Mouse (Mus musculus): ENCODE data around the gene Ankrd35.
"Not testable (repeated sequence)": the region's sequence is repeated elsewhere in the genome, so short reads cannot be mapped to it uniquely, and the experiment has no call there.

The Ankrd35 gene

DNA sequence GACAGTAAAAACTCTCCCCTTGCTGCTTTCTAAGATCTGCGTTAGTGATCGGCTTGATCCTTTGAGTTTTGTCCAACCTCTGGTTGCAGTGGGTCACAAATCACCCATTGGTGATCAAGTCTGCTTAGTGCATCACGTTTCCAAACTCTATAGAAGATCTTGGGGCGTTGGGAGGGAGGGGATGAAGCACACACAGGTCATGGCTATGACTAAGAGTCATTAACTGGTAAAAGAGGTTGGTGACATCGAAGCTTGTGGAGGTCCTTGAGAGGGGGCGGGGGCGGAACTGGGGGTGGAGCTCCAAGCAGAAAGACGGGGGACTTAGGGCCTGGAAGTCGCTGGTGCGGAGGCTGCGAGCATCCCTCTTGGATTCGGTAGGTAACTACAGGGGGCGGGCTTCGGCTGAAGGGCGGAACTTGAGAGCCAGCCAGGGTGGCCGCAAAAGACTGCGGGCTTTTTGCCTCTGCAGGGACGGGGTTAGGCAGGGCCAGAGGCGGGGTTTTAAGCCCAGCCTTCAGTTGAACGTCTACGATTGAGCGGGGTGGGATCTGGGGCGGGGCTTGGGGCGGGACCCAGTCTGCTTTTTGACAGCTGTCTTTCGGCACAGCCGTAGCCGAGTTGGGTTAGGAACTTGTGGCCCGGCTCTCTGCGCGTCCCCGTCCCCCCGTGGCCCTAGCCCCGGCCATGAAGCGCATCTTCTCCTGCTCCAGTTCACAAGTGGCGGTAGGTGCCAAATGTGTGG is at the start of gene Ankrd35:
Gene Ankrd35, plus strand, starts transcription at position 405 of the 742 bp plus-strand sequence.
- DNase-seq (ENCODE audit: low read depth, low spot score), result peak; percentile 30

DNA sequence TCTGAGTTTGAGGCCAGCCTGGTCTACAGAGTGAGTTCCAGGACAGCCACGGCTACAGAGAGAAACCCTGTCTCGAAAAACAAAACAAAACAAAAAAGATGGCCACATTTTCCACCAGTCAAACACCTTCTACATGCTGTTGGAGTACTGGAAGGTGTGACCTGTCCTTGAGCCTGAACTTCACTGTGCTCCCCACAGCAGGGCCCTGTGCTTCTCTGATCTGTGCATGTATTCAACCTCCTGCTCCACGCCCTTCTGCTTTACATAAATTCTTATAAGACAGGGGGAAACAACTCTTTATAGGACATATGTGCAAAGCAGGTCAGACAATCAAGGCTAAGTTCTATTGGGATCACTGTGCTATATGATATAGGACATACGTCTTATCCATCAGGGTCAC is 46.7 kb upstream of the Ankrd35 start:
- no peak for DNase-seq (ENCODE audit: low read depth, low spot score)

DNA sequence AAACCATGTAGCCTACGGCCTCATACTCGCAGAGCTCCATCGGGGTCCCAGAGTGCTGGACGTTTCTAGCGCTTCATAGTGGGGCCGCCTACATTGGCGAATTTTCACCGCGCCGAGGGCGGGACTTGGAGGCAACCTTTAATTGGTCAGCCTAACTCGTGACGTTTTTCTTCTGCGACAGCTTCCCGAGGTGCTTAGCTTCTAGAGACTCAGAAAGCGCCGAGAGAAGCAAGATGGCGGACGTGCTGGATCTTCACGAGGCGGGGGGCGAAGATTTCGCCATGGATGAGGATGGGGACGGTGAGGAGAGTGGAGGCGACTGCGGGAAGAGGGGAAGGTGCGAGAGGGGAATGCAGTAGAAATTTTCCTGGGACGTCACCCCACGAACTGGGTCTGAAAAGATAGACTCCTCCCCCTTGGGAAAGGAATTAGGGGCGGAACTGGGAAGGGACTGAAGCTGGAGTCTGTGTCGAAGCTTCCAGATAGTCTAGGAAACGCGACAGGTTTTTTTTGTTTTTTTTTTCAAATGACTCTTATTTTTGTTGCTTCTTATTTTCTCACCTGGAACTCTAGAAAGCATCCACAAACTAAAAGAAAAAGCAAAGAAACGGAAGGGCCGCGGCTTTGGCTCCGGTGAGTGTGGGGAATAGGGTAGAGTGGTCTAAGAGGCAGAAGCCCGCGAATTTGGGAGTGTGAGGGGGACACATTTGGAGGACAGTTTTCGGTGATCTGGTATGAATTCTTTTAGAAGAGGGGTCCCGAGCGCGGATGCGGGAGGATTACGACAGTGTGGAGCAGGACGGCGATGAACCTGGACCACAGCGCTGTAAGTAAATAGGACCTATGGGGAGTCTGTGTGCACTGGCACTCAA is 40.0 kb upstream of the Ankrd35 start, which contains the start of gene Rbm8a:
Gene Rbm8a, plus strand, starts transcription at position 205 of the 872 bp plus-strand sequence.
- peak; percentile 98 for DNase-seq (ENCODE audit: low read depth, low spot score)

DNA sequence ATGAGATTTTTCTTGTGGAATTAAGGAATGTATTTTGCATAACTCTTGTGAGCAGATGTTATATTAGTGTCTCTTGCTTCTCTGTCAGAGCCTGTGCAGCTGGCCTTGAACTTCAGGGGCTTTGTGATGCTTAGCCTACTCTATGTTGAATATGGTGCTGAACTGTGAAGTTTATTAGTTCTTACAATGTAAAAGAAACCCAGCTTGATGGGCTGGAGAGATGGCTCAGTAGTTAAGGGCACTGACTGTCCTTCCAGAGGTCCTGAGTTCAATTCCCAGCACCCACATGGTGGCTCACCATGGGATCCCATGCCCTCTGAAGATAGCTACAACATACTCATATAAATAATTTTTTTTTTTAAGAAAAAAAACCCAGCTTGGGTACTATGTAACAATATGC is 37.9 kb upstream of the Ankrd35 start:
- DNase-seq (ENCODE audit: low read depth, low spot score), result no peak

DNA sequence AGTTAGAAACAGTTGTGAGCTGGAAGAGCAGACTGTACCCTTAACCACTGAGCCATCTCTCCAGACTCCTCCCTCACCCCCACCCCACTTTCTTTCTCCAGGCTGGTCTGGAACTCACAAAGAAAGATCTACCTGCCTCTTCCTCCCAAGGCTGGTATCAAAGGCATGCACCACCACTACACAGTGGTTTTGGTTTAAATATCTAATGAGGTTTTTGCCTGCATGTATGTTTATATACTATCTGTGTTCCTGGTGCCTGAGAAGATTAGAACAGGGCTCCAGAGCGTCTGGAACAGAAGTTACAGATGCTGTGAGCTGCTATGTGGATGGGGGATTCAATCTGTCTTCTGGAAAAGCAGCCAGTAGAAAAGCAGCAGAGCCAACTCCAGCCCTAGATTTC is 35.9 kb upstream of the Ankrd35 start:
- no peak for DNase-seq (ENCODE audit: low read depth, low spot score)

DNA sequence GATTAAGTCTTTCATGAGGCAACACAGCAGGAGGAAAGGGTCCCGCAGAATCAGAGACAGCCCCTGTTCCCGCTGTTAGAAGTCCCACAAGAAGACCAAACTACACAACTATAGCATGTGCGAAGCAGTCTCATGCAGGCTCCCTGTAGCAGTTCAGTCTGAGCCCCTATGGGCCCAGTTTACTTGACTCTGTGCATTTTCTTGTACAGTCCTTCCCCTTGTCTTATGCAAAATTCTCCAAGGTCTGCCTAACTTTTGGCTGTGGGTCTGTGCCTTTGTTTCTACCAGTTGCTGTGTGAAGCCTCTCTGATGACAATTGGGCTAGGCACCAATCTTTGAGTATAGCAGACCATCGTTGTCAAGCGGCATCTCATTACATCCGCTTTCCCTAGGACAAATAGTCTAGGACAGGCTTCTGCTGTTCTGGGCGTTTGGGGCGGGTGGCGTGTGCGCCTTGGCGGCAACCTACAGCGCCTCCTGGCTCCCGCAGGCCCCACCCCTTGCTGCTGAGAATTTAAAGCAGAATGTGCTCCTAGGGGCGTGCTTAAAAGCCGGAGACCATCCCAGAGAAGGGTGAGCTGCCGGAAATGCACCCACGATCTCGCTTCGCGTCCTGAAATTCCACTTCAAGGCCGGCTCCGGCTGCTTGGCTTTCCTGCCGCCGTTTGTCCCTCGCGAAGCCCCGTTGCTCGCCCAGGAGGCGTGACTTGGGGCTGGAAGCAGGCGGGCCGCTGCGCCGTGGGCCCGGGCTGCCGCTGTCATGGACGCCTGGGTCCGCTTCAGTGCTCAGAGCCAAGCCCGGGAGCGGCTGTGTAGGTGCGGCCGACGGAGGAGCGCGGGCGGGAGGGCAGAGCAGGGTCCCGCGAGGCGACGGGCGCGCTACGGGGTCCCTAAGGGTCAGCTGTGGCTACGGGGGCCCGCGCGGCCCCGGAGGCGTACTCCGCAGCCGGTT is 34.7 kb upstream of the Ankrd35 start, which contains the start of the genes Pex11b and Gm42957:
Gene Pex11b, plus strand, starts transcription at position 449 of the 952 bp plus-strand sequence.
Gene Gm42957, plus strand, starts transcription at position 547 of the 952 bp plus-strand sequence.
- peak; percentile 70 for DNase-seq (ENCODE audit: low read depth, low spot score)

DNA sequence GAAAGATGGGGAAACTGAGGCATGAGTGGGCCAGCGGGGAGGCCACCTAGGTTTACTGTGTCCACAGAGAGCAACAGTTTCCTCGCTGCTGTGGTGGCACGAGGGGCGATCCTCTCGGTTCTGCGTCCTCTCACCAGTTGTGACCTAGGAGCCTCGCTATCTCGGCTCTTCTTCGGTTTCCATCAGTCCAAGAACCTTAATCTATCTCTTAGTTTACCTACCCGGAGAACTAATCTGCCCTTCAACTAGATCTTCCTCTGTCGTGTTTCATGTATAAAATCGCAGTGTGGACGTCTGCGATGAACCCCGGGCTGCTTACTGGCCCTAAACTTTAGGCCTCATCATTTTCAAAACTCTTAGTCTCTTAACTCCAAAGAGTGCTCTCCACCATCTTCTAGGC is 34.0 kb upstream of the Ankrd35 start:
- no peak for DNase-seq (ENCODE audit: low read depth, low spot score)

DNA sequence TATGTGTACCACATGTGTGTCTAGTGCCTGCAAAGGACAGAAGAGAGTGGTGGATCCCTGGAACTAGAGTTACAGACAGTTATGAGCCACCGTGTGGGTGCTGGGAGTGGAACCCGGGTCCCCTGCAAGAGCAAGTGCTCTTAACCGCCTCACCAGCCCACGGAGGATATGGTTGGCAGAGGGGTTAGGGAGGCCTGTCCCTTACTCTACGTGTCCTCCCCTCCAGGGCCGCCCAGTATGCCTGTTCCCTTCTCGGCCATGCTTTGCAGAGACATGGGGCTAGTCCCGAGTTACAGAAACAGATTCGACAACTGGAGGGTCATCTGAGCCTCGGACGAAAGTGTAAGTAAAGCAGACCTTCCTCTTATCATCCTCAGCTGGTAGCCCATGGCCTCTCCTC is 33.5 kb upstream of the Ankrd35 start:
- DNase-seq (ENCODE audit: low read depth, low spot score), result no peak

DNA sequence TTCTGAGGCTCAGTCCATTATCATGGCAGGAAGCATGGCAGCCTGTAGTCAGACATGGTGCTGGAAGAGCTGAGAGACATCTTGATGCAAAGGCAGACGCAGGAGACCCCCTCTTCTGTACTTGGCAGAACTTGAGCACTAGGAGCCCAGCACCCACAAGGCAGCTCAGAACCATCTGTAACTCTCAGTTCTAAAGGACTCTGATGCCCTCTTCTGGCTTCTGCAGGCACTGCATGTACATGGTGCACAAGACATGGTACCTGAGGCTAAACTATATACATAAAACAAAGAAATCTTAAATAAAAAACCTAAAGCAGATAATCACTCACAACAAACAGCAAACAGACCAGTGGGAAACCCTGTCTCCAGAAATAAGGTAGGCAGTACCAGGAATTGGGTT is 30.7 kb upstream of the Ankrd35 start:
- DNase-seq (ENCODE audit: low read depth, low spot score), result no peak

DNA sequence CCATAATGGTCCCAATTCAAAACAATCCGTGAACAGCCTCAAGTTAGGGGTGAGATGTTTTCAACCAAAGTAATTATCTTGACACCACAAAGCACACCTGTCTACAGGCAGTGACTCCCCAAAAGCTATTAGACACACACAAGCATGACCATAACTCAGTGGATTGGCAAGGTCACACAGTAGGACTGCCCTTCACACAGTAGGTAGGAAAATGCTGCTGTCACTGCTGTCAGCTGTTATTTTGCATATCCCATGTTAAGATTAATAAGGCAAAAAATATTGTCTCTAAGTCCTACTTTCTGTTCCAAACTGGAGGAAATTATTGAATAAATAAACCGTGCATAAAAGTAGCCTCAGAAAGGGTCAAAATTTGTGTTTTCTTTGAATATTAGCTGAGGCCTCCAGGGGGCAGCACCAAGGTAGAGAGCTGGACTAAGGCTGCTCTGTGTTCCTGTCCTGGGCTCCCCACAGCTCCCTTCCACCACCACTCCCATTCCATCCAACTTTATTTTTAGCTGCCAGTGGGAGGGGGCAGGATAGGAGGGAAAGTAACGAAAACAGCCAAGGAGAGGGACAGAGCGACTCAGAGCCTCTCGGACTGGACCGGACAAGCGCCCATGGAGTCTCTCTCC is 24.8 kb upstream of the Ankrd35 start, which contains the start of gene Itga10:
Gene Itga10, plus strand, starts transcription at position 567 of the 632 bp plus-strand sequence.
- DNase-seq (ENCODE audit: low read depth, low spot score), result no peak

DNA sequence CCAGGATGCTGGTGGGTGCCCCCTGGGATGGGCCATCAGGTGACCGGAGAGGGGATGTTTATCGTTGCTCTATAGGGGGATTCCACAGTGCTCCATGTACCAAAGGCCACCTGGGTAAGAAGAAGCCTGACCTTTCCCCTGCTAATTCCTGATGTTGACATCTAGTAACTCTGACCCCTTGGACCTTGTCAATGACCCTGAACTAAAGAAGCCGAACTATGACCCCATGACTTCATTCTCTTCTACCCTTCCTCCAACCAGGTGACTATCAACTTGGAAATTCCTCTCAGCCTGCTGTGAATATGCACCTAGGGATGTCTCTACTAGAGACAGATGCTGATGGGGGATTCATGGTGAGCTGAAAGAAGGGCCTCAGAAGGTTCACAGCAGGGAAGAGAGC is 22.6 kb upstream of the Ankrd35 start:
- DNase-seq (ENCODE audit: low read depth, low spot score), result no peak

DNA sequence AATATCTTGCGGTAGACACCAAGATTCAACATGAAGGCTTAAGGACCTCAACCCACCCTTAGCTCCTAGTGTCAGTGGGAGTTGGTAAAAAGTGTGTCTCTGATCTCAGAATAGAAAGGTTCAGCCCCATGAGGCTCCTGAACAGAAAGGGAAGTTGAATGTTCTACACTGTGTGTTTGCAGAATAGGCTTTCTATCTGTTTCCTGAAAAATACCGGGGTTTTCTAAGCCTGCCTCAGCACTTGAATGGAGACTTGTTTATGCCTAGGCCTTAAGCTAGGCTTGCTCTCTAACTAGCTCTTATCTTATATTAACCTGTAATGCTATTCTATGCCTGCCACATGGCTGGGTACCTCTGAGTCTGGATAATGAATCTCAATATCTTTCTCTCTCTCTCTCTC is 9.0 kb upstream of the Ankrd35 start:
- no peak for DNase-seq (ENCODE audit: low read depth, low spot score)

DNA sequence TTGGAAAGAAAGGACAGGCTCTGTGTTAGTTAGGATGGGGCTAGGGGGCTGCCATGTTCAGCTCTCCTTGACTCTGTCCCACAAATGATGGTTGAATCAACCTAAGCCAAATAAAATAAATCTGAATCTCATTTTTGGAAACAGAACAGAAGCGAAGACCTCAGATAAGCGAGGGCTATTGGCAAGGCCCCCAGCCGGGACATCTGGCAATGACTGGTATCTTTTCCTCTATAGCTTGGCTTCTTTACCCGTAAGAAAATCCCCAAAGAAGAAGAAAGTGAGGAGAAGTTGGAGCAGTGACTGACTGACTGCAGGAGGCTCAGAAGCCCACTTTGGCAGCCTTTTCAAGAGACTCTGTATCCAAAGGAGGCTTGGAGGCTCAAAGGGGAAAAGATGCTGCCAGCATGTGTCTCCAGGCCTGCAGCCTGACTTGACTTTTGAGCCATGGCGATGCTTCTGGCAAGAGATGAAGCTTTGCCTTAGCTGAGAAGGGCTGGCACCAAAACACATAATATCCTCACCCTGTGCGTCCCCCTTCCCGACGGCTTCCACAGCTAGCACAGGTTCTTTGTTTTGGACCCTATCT is 7.1 kb upstream of the Ankrd35 start:
- no peak for DNase-seq (ENCODE audit: low read depth, low spot score)

DNA sequence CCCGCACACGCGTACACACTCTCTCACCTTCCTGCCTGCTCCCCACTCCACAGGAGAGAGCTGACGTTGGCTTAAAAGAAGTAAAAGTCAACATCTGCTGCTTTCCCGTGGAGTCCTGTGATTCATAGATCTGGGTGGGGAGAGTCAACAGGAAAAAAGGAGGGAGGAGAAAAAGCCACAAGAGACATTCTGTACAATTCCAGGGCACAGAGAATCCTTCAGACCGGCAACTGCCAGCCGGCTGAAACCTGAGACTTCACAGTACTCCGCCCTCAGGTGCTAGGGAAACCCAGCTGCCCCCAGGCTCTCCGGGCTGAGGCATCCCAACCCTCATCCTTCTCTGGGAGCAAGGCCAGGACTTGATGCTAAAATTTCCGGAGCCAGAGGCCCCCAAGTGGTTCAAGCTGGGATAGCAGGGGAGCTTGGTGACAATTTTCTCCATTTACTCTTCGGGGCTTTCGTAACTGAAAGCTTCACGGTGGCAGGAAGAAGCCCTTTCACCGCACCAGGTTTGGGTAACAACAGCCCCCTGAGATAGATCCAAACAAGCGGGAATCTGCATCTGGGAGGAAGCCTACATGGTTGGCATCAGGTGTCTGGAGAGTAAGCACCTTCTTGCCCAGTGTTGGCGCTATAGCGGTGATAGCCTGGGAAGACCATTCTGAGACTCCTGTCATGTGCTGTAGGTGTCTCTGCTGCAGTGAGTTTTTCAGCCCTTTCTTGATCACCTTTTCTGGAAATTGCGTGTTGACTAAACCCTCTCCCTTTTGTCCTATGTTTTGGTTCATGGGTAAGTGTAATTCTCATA is 6.3 kb upstream of the Ankrd35 start:
- peak; percentile 69 for DNase-seq (ENCODE audit: low read depth, low spot score)

DNA sequence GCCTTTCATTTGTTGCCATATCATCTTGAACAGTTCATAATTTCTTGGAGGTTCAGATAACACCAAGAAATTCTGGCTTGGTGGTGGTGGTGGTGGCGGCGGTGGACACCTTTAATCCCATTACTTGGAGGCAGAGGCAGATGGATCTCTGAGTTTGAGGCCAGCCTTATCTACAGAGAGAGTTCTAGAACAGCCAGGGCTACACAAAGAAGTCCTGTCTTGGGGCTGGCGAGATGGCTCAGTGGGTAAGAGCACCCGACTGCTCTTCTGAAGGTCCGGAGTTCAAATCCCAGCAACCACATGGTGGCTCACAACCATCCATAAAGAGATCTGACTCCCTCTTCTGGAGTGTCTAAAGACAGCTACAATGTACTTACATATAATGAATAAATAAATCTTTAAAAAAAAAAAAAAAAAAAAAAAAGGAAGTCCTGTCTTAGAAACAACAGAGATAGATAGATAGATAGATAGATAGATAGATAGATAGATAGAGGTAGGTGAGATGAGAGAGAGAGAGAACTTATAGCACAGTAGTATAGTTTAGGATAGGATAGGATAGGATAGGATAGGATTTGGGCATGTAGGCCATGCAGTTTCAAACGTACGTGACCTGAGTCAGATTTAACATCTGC is 4.1 kb upstream of the Ankrd35 start:
- not testable (repeated sequence) for DNase-seq (ENCODE audit: low read depth, low spot score)

DNA sequence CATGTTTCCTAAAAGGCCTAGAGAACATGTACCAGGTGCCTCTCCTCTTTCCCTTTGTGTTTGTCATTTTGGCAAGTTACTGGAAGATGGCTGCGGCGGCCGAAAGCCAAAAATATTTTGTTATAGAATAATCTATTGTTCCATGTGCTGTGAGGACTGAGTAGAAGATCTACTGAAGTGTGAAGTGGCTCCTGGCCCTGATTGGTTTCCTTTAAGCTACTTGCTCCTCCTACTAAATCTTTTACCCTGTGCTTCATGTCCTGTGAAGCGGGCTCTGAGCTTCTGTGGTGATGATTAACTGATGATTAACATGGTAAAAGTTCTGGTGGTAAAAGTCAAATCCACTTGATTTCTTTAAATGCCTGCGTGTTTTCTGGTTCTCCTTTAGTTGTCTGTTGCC is 3.0 kb upstream of the Ankrd35 start:
- DNase-seq (ENCODE audit: low read depth, low spot score), result no peak

DNA sequence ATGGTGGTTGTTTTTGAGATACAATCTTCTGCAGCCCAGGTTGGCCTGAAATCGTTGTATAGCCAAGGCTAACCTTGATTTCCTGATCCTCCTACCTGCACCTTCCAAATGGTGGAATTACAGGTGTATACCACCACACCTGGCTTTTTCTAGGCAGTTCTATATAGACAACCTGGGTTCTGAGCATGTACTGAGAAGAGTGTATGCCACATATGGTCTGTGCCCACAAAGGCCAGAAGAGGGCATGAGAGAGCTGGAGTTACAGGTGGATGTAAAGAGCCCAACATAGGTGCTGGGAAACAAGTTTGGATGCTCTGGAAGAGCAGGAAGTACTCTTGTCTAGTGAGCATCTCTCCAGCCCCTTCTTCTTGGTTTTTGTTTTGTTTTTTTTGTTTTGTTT is 2.6 kb upstream of the Ankrd35 start:
- DNase-seq (ENCODE audit: low read depth, low spot score), result no peak

DNA sequence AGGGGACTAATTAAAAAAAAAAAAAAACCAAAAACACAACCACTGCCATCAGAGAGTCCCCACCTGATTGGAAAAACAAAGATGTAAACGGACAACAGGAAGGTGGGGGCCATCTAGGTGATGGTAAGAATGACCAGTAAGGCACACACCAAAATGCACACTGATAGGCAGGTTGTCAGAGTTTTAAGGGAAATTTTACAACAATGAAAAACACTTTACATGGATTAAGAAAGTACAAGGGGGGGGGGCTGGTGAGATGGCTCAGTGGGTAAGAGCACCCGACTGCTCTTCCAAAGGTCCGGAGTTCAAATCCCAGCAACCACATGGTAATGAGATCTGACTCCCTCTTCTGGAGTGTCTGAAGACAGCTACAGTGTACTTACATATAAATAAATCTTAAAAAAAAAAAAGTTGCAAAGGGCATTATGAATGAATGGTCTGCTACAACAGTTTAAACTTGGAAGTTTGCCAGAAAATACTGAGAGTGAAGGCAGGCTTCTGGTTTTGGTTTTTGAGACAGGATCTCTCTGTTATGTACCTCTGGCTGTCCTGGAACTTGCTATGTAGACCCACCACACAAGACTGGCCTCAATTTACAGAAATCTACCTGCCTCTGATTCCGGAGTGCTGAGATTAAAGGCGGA is 1.4 kb upstream of the Ankrd35 start:
- no peak for DNase-seq (ENCODE audit: low read depth, low spot score)

DNA sequence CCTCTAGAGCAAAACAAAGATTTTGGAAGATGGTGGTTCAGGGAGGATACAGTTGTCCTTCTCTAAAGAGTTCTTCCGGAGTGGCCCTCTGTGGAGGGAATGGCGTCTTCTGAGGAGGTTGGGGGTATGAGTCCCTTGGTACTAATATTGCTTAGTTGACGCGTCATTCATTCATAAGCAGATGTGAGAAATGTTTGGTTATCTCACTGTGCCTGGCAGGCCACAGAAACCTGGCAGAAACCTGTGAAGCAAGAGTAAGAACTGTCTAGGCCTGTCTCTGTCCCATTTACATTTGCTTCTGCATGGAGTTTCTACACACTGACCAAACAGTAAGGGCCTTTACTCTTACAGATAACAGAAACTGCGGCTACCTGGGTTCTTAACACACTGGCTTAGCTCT is 1.6 kb downstream of the Ankrd35 start:
- no peak for DNase-seq (ENCODE audit: low read depth, low spot score)

Measured in brain, embryonic 18.5 days (tissue).